Mouse (Mus musculus) brown adipose tissue, adult 24 weeks (tissue): Measurements from ENCODE around the gene Trp53i13. TPM values are rescaled to one million over a fixed set of nuclear protein-coding genes. Genes with fewer than 3 reads are reported as not detected.

Experiments used
- H3K27ac ChIP-seq: fragments of 200-500 bp; replicated peaks from 2 replicates; pipeline ENCODE4 v1.5.1; 2012; ENCODE audit warnings: low read depth, mild to moderate bottlenecking, low read length
- H3K4me1 ChIP-seq: fragments of 200-500 bp; 2 replicates; pipeline ENCODE4 v1.6.1; 2012; ENCODE audit warnings: low read length, mixed read lengths; ENCODE audit not compliant: control insufficient read depth, insufficient read depth, insufficient read length
- H3K4me3 ChIP-seq: fragments of 200-500 bp; 2 replicates; pipeline ENCODE4 v1.5.1; 2012; ENCODE audit warnings: low read depth, mild to moderate bottlenecking, low read length, moderate library complexity; ENCODE audit not compliant: insufficient read depth
- polyA plus RNA-seq: library from polyadenylated mRNA; stranded (reverse); fragments of >200 nt; gene quantifications from 2 replicates; pipeline ENCODE4 v1.2.4, GENCODE M21; 2012; ENCODE audit not compliant: missing spikeins, insufficient read depth, insufficient read length

Trp53i13 gene
- polyA plus RNA-seq, 1 experiment = 8.4 TPM

- Histone ChIP-seq H3K4me3 (peak overlapping the region; percentile 76), H3K27ac (peak overlapping the region; percentile 76), H3K4me1 (peaks cover 15% of the 10 kb centered on the region)
Observed at GRCm38 (mm10) chr11:77514281-77514831, 1.4 kb downstream of the Trp53i13 start.

DNA sequence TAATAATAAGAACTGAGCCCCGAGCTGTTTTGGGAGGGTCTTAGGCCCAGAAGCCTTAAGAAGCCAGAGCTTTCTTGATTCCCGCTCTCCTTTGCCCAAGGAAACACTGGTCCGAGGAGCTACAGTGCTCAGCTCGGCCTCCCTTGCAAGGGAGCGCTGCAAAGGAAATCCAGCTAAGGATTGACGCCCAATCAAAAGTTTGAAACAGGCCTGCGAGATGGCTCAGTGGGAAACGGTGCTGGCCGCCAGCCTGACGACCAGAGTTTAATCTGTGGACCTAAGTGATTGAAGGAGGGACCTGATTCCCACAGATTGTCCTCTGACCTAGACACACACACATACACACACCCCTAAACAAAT is 2.0 kb downstream of the Trp53i13 start:
- Histone ChIP-seq H3K4me1 (peaks cover 15% of the 10 kb centered on the region), H3K27ac (peak overlapping the region; percentile 76), H3K4me3 (peak overlapping the region; percentile 76)

- peaks cover 11% of the 10 kb centered on the region for H3K4me1 ChIP-seq
- peak overlapping the region; percentile 92 for H3K4me3 ChIP-seq
- peak overlapping the region; percentile 76 for H3K27ac ChIP-seq
Observed at GRCm38 (mm10) chr11:77512891-77513810, 2.6 kb downstream of the Trp53i13 start.

GRCm38 (mm10) chr11:77511336-77511735 is 4.4 kb downstream of the Trp53i13 start:
- H3K27ac ChIP-seq = no peak overlapping the region
- peaks cover 10% of the 10 kb centered on the region for H3K4me1 ChIP-seq
- H3K4me3 ChIP-seq = no peak overlapping the region

DNA sequence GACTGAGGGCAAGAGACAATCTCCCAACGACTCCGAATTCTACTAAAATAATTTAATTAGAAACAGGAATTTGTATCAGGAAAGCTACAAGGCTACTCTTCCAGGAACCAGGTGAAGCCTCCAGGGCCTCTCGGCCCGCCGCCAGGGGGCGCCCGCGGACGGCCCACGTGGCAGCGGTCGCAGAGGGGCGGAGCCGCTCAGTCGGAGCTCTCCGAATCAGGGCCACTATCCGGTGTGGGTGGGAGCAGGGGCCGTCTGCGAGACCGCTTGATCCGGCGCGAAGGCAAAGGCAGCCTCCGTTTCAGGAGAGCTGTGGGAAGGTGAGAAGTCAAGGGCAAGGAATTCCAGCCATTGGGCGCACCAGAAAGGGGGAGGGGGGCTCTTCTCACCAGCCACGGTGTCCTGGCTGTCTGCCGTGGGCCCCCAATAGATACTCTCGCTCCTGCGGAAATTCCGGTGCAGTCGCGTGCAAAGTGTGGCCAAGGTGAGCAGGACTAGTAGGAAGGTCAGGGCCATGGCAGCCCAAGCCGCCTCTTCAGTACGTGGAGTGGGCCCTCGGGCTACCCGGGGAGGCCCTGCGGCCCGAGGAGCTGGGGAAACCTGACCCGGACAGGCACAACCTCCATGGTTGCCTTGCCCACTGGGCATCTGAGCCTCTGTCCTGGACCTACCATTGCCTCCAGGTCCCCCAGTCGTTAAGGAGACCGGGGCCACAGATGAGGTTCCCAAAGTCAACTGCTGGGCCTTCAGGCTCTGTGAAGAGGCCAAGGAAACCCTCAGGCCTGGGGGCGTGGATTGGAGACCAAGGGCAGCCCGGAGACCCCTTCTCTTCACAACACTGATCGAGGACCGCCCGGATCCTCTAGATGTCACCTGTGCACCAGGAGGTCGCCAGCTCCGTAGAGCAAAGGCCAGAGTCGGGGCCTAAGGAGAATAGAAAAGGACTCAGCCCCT is 7.4 kb downstream of the Trp53i13 start:
- Histone ChIP-seq H3K4me3 (peak overlapping the region; percentile 58), H3K4me1 (peaks cover 6% of the 10 kb centered on the region; the same call in 1 of the 2 replicates), H3K27ac (no peak overlapping the region)

GRCm38 (mm10) chr11:77507426-77507825 is 8.4 kb downstream of the Trp53i13 start:
- H3K4me1 ChIP-seq = peaks cover 7% of the 10 kb centered on the region
- no peak overlapping the region for H3K27ac ChIP-seq
- no peak overlapping the region for H3K4me3 ChIP-seq

DNA sequence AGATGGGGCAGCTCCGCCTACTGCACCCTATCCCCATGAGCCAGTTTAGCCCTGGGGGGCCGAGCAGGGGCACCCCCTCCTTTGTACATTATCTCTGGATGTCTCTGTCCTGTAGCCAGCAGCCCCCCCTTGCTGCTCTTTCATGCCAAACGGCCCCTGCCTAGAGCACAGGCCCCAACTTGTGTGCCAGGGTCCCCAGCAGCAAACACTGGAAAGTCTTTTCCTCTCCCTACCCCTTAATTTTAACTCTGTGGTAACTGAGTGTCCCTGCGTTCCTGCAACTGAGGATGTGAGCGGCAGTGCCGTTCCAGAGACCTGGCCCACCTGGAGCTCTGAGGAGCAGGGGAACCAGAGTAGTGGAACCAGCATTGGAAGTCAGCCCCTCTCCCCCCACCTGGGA is 8.8 kb downstream of the Trp53i13 start:
- Histone ChIP-seq H3K27ac (no peak overlapping the region), H3K4me1 (peaks cover 4% of the 10 kb centered on the region), H3K4me3 (no peak overlapping the region)

- peaks cover 4% of the 10 kb centered on the region for H3K4me1 ChIP-seq
Observed at GRCm38 (mm10) chr11:77506273-77506672, 9.5 kb downstream of the Trp53i13 start.

DNA sequence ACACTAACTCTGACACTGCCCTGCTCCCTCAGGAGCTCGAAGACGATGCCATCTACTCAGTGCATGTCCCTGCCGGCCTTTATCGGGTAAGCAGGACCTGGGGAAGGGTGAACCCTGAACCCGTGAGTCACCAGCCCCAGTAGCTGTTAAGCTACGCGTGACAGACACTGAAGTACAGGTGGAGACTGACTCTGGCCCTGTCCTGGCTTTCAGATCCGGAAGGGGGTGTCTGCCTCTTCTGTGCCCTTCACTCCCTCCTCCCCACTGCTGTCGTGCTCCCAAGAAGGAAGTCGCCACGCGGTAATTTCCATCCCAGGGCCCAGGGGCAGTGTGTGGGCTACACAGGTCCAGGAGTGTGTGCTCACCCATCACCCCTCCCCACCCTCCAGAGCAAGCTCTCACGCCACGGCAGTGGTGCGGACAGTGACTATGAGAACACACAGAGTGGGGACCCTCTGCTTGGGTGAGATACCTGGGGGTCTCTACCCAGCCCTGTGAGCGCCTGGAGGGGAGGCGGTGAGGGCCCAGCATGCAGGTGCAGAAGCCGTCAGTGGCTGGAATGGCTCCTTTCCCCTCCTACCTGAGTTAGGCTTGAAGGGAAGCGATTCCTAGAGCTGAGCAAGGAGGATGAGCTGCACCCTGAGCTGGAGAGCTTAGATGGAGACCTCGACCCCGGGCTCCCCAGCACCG is 10.3 kb downstream of the Trp53i13 start:
- no peak overlapping the region for H3K4me3 ChIP-seq
- H3K27ac ChIP-seq = no peak overlapping the region
- H3K4me1 ChIP-seq = peaks cover 4% of the 10 kb centered on the region

More at GRCm38 (mm10) chr11:77506273-77506672, 9.5 kb downstream of the Trp53i13 start:
- H3K27ac ChIP-seq = no peak overlapping the region
- no peak overlapping the region for H3K4me3 ChIP-seq

GRCm38 (mm10) chr11:77504377-77504776 is 11.4 kb downstream of the Trp53i13 start:
- H3K27ac ChIP-seq = no peak overlapping the region
- H3K4me3 ChIP-seq = no peak overlapping the region
- H3K4me1 ChIP-seq = peaks cover 4% of the 10 kb centered on the region

- Histone ChIP-seq H3K4me3 (no peak overlapping the region), H3K27ac (no peak overlapping the region), H3K4me1 (peaks cover 8% of the 10 kb centered on the region)
Observed at GRCm38 (mm10) chr11:77503511-77503910, 12.3 kb downstream of the Trp53i13 start.

- Histone ChIP-seq H3K4me3 (no peak overlapping the region), H3K4me1 (peaks cover 17% of the 10 kb centered on the region), H3K27ac (no peak overlapping the region)
Observed at GRCm38 (mm10) chr11:77502481-77502880, 13.3 kb downstream of the Trp53i13 start.

DNA sequence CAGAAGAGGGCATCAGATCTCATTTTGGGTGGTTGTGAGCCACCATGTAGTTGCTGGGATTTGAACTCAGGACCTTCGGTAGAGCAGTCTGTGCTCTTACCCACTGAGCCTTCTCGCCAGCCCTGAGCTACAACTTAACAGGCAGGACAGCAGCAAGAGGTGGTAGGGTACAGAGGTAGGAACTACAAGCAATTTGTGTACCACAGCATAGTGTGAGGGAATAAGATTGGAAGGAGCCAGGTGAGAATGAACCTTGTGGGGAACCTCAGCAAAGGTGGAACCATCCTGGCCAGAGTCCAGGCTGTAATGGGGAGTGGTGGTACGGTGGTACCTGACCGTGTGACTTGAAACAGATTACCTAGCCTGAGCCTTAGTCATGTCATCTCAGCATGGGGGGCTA is 13.8 kb downstream of the Trp53i13 start:
- H3K27ac ChIP-seq = no peak overlapping the region
- H3K4me1 ChIP-seq = peaks cover 19% of the 10 kb centered on the region
- H3K4me3 ChIP-seq = no peak overlapping the region

DNA sequence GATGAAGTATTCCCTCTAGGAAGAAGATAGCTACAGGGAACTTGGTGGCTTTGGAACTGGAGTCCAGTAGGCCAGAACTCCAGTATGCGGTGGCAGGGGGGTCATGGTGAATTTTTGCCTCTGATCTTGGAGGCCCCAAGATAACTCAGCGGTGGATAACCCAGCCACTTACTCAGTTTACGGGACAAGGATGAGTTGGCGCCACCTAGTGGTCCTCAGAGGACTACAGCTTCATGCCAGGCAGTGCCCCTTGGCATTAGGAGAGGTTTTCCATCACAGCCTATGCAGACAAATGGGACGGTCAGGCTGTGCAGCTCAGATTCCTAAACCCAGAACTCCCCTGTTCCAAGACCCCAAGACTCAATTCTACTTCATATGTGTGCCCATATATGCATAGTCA is 14.4 kb downstream of the Trp53i13 start:
- no peak overlapping the region for H3K4me3 ChIP-seq
- H3K4me1 ChIP-seq = peaks cover 22% of the 10 kb centered on the region
- no peak overlapping the region for H3K27ac ChIP-seq
